Mouse (Mus musculus) neural tube, embryonic 14.5 days (tissue): ENCODE results near the gene Gm266. TPM values are rescaled to one million over a fixed set of nuclear protein-coding genes. Genes with fewer than 3 reads are reported as not detected.

Experiments used
- ATAC-seq: fragments of 200-750 bp; cut with Nextera tagmentation; 2 replicates; pipeline ENCODE4 v1.8.0; 2017; ENCODE audit warnings: low read depth, mild to moderate bottlenecking, moderate TSS enrichment, moderate library complexity
- H3K27ac ChIP-seq: fragments of 300-500 bp; sonication (generic); 2 replicates; pipeline ENCODE4 v1.5.1; 2014; ENCODE audit warnings: low read depth, mild to moderate bottlenecking, control low read depth, low read length, moderate library complexity, mixed read lengths
- H3K27me3 ChIP-seq: fragments of 300-500 bp; sonication (generic); 2 replicates; pipeline ENCODE4 v1.6.1; 2014; ENCODE audit warnings: low read length; ENCODE audit not compliant: control insufficient read depth, insufficient read depth
- H3K36me3 ChIP-seq: fragments of 300-500 bp; sonication (generic); 2 replicates; pipeline ENCODE4 v1.6.1; 2014; ENCODE audit warnings: low read length, mixed read lengths; ENCODE audit not compliant: control insufficient read depth, insufficient read depth
- H3K4me1 ChIP-seq: fragments of 300-500 bp; sonication (generic); 2 replicates; pipeline ENCODE4 v1.6.1; 2014; ENCODE audit warnings: low read length; ENCODE audit not compliant: control insufficient read depth, insufficient read depth
- H3K4me2 ChIP-seq: fragments of 300-500 bp; sonication (generic); 2 replicates; pipeline ENCODE4 v1.6.1; 2014; ENCODE audit warnings: mild to moderate bottlenecking, low read depth, low read length, control low read depth
- H3K4me3 ChIP-seq: fragments of 300-500 bp; sonication (generic); 2 replicates; pipeline ENCODE4 v1.5.1; 2014; ENCODE audit warnings: low read depth, low read length, control low read depth, mixed read lengths
- H3K9ac ChIP-seq: fragments of 300-500 bp; sonication (generic); replicated peaks from 2 replicates; pipeline ENCODE4 v1.6.1; 2014; ENCODE audit warnings: low read depth, mild to moderate bottlenecking, control low read depth, low read length, mixed read lengths
- H3K9me3 ChIP-seq: fragments of 300-500 bp; sonication (generic); 2 replicates; pipeline ENCODE4 v1.6.1; 2016; ENCODE audit warnings: low read length; ENCODE audit not compliant: control insufficient read depth
- WGBS: fragments of 180-500 bp; shearing (Covaris S2); extraction: QIAGEN DNeasy Blood & Tissue Kit; methylation state at CpG from one replicate; pipeline ENCODE4 v1.1.7; 2014; 5-methylcytosine and 5-hydroxymethylcytosine counted together
- polyA plus RNA-seq: library from polyadenylated mRNA; unstranded; fragments of >200 nt; fragmentation: Nextera tagmentation; extraction: Ambion mirVana; gene quantifications from 2 replicates; pipeline ENCODE4 v1.2.1, GENCODE M21; 2014

Gm266 gene
- polyA plus RNA-seq, 1 experiment from 2014 or later, result 1.3 TPM

DNA sequence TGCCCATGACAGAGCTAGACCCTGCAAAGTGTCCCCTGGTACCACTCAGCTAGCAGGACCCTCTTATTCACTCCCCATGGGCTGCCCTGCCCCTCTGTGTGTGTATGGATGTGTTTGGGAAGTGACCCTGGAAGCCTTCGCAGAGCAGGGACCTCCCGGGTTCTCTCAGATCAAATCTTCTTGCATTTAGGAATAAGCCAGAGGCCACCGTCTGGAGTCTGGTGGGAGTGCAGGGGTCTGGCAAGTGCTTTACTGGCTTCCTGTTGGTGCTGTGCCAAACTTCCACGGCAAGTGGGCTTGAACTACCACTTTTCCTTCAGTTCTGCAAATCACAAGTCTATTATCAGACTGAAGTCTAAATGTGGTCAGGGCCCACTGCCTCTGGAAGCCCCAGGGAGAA, 31.6 kb downstream of the Gm266 start:
- H3K4me1 ChIP-seq, result no peaks in the 10 kb centered on the region
- no peak for ATAC-seq
- H3K36me3 ChIP-seq, result no peaks in the 10 kb centered on the region
- no peak overlapping the region for H3K27ac ChIP-seq
- no peaks in the 10 kb centered on the region for H3K9me3 ChIP-seq
- 37% methylated on average over 4 of the region's 4 CpGs for WGBS
- H3K4me2 ChIP-seq, result no peak overlapping the region
- H3K27me3 ChIP-seq, result no peaks in the 10 kb centered on the region; the same call in none of the 2 replicates
- no peak overlapping the region for H3K4me3 ChIP-seq
- no peak overlapping the region for H3K9ac ChIP-seq

DNA sequence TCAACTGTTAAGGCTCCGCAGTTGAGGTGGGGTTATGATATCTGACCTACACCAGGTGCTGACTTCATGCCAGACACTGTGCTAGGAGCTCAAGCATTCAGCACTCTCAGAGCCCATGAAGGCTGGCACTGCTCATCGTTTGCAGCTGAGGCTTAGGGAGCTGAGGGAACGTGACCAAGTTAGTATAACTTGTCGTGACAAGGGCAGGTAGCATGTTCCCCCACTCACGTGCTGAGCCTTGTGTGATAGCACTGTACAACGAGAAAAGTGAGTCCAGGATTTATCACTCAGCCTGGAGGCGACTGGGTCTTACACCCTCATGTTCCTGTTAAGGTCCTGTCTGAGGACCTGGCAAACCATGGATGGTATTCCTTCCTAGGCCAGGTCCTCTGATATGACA, 34.1 kb downstream of the Gm266 start:
- Histone ChIP-seq H3K4me1 (no peaks in the 10 kb centered on the region), H3K27ac (no peak overlapping the region), H3K9me3 (no peaks in the 10 kb centered on the region), H3K27me3 (peaks cover 15% of the 10 kb centered on the region), H3K4me2 (no peak overlapping the region), H3K36me3 (no peaks in the 10 kb centered on the region), H3K9ac (no peak overlapping the region), H3K4me3 (no peak overlapping the region)
- 85% methylated on average over 7 of the region's 7 CpGs for WGBS
- no peak for ATAC-seq

DNA sequence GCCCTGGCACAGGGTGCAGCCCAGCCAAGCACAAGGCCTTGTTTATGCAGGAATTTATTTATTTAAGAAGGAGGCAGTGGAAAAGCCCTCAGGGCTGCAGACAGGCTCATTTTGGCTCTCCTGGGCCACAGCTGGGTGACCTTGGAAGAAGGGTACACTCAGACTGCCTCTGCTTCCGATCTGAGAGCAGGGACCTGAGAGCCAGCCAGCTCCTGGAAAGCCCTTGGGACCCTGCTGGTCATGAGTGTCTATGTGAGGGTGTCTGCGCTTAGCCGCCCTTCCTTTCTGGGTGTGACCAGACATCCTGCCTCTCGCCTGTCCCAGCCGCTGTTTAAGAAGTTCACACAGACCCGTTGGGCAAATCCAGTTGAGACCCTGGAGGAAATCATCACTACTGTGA, 35.3 kb downstream of the Gm266 start:
- H3K27me3 ChIP-seq, result peaks cover 27% of the 10 kb centered on the region

DNA sequence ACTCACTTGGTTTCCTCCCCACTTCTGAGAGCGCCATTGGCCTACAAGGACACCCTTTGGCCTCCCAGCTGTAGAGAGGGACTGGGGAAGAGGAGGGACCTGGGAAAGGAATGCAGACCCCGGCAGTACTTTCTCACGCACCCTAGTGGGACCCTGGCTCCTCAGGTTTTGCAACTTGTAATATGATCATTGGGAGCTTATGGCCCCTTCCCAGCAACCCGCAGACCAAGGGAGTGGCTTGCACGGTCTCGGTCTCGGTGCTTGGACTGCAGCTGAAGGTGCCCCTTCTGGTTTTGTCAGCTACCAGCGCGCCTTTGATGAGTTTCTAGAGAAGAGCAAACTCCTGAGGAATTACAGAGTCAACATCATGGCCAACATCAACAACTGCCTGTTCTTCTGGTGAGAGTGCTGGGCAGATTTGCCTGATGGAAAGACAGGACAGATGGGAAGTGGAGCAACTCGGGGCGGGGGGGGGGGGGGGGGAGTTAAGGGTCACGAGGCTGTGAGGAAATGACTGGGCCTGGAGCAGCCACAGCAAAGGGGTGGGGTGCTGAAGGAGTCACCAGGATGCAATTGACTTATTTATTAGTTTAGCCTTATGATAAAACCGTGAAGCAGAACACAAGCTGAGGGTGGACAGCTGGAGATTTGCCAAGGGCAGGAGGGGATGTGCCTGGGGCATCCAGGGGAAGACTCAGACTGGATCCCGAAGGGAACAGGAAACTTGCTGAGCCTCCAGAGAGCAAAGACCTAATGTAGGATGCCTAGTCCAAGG, 36.5 kb downstream of the Gm266 start:
- H3K4me2 ChIP-seq, result no peak overlapping the region
- peaks cover 6% of the 10 kb centered on the region for H3K4me1 ChIP-seq
- no peak for ATAC-seq
- H3K9ac ChIP-seq, result no peak overlapping the region
- peaks cover 39% of the 10 kb centered on the region for H3K27me3 ChIP-seq
- H3K36me3 ChIP-seq, result no peaks in the 10 kb centered on the region
- no peaks in the 10 kb centered on the region for H3K9me3 ChIP-seq
- WGBS, result 16% methylated on average over 13 of the region's 14 CpGs
- no peak overlapping the region for H3K4me3 ChIP-seq
- H3K27ac ChIP-seq, result no peak overlapping the region

More for the DNA sequence above, 35.3 kb downstream of the Gm266 start:
- H3K9me3 ChIP-seq, result no peaks in the 10 kb centered on the region
- no peak overlapping the region for H3K4me3 ChIP-seq
- H3K4me1 ChIP-seq, result peaks cover 6% of the 10 kb centered on the region
- H3K27ac ChIP-seq, result no peak overlapping the region
- ATAC-seq, result no peak
- no peak overlapping the region for H3K4me2 ChIP-seq
- 44% methylated on average over 6 of the region's 6 CpGs for WGBS
- no peak overlapping the region for H3K9ac ChIP-seq
- H3K36me3 ChIP-seq, result no peaks in the 10 kb centered on the region

DNA sequence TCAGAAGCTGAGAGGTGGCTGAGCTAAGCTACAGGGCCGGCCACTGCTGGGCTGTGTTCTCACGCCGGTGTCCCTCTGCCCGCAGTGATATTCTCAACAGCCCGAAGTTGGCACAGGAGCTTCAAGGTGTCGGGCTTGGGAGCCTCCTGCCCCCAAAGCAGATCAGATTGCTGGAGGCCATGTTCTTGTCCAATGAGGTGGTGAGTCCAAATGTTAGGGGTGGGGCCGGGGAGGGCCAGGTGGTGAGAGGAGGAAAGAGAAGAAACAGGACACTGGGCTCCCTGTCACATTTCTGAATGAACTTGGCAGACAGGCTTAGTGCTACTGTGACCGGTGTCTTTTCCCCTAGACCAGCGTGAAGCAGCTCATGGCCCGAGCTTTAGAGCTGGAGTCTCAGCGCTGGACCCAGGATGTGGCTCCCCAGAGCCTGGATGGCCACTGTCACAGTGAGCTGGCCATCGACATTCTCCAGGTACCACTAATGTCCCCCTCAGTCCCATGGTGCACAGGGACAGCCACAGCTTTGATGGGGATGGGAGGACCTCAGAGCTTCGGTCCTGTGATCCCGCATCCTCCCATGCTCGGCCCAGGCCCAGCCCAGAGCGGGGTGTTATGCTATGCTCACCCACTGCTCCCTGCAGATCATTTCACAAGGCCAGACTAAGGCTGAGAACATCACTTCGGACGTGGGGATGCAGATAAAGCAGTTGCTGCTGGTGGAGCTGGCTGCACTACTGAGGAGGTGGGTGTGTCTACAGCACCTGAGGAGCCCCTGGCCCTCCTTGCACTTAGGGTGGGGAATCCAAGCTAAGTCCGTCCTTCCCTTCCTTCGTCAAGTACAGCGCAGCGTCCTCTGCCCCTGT, 37.5 kb downstream of the Gm266 start:
- no peak overlapping the region for H3K4me2 ChIP-seq
- H3K27ac ChIP-seq, result no peak overlapping the region
- H3K9me3 ChIP-seq, result no peaks in the 10 kb centered on the region
- no peak for ATAC-seq
- H3K4me1 ChIP-seq, result peaks cover 6% of the 10 kb centered on the region
- H3K27me3 ChIP-seq, result peaks cover 49% of the 10 kb centered on the region
- 14% methylated on average over 22 of the region's 22 CpGs for WGBS
- no peak overlapping the region for H3K9ac ChIP-seq
- H3K4me3 ChIP-seq, result no peak overlapping the region
- H3K36me3 ChIP-seq, result no peaks in the 10 kb centered on the region

DNA sequence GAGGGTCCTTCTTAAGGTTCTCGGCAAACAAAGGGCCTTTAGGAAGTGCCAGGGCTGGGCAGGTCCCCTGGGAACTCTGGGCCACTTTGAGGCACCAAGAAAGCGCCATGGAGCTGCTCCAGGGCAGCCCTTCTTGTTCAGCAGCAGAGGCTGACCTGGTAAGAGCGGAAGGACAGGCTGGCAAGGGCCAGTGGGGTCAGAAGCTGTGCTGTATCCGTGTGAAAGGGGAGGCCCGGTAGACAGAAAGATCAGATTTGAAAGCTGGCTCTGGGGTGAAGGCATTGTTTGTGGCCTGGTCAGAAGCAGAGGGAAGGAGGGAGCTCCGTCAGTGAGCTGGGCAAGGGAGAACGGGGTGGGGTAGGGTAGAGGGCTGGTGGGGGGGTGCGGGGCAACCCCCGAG, 38.3 kb downstream of the Gm266 start:
- H3K27me3 ChIP-seq, result peaks cover 56% of the 10 kb centered on the region
- H3K9ac ChIP-seq, result no peak overlapping the region
- H3K9me3 ChIP-seq, result no peaks in the 10 kb centered on the region
- ATAC-seq, result no peak
- no peak overlapping the region for H3K27ac ChIP-seq
- H3K4me1 ChIP-seq, result peaks cover 10% of the 10 kb centered on the region
- WGBS, result 16% methylated on average over 9 of the region's 9 CpGs
- H3K36me3 ChIP-seq, result no peaks in the 10 kb centered on the region
- no peak overlapping the region for H3K4me3 ChIP-seq
- no peak overlapping the region for H3K4me2 ChIP-seq

DNA sequence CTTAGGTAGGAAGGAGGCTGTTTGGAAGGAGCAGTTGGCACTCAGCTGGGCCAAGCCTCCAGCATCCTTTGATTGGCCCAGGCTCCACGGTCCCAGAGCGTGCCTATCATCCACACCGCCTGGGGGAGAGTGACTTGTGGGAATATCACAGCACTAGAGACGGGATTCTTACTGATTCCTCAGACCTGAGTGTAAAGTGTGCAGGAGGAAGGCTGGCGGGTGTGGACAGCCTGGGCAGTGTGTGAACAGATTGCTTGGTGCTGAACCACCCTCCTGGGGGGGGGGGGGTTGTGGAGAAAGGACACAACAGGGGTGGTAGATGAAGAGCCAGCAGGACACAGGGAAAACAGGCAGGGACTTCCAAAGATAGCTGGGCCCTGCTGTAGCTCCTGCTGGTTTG, 38.9 kb downstream of the Gm266 start:
- H3K9me3 ChIP-seq, result no peaks in the 10 kb centered on the region
- peaks cover 13% of the 10 kb centered on the region for H3K4me1 ChIP-seq
- no peaks in the 10 kb centered on the region for H3K36me3 ChIP-seq
- no peak overlapping the region for H3K4me2 ChIP-seq
- H3K4me3 ChIP-seq, result no peak overlapping the region
- no peak overlapping the region for H3K27ac ChIP-seq
- H3K9ac ChIP-seq, result no peak overlapping the region
- WGBS, result 13% methylated on average over 5 of the region's 5 CpGs
- peaks cover 62% of the 10 kb centered on the region for H3K27me3 ChIP-seq
- no peak for ATAC-seq

DNA sequence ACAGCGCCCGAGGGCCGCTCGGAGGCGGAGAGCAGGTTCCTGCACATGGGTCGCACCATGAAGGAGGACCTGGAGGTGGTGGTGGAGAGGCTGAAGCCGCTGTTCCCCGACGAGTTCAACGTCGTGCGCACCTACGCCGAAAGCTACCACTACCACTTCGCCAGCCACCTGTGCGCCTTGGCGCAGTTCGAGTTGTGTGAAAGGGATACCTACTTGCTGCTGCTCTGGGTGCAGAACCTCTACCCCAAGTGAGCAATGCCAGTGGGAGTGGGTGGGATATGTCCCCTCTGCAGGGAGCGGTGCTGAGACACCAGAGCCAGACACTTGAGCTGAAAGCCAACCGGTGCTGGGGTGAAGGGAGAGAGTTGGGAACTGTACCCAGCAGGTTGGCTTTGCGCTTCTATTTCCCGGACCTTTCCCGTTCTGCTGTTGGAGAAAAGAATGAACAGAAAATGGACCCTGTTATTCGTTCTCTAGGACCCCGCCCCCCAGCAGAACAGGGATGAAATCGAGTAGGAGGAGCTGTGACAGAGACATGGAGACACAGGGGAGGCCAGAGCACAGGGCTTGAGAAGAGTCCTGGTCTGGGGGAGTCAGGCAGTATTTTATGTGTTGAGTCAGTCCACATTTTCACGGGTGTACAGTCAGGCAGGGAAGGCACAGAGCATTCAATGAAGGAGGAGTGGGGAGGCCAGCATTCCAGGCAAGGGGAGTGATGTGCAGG, 39.6 kb downstream of the Gm266 start:
- Histone ChIP-seq H3K27me3 (peaks cover 67% of the 10 kb centered on the region), H3K9me3 (no peaks in the 10 kb centered on the region), H3K4me3 (peak overlapping the region; percentile 15), H3K27ac (no peak overlapping the region), H3K4me1 (peaks cover 13% of the 10 kb centered on the region), H3K9ac (no peak overlapping the region), H3K4me2 (peak overlapping the region; percentile 32), H3K36me3 (no peaks in the 10 kb centered on the region)
- ATAC-seq, result no peak
- 5% methylated on average over 27 of the region's 27 CpGs for WGBS
